Mouse (Mus musculus) right cerebral cortex, adult 18-20 months (tissue): ENCODE measurements around the gene Fam126a.

Source experiments
- DNase-seq: peaks from one replicate; pipeline ENCODE4 v3.0.0; 2022; ENCODE audit warnings: mixed read lengths

Gene Fam126a

DNA sequence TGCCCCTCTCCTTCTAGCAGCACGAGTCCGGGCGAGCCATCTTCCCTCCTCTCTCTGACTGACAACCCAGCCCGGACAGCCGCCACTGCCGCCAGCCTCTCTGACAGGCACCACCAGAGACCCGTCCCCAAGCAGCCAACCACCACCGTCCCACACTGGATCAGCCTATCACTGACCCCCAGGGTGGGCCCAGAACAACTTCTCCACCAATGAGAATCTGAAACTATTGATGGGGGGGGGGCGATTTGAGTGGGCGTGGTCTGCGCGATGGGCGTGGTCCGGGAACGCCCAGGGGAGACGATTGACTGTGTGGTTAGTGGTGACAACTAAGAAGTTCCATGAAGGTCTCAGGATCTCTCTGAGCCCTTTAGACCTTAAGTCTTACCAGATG is at the start of gene Fam126a:
Fam126a (minus strand) TSS at position 112 of the 391 bp plus-strand sequence.
- DNase-seq: peak; percentile 94

DNA sequence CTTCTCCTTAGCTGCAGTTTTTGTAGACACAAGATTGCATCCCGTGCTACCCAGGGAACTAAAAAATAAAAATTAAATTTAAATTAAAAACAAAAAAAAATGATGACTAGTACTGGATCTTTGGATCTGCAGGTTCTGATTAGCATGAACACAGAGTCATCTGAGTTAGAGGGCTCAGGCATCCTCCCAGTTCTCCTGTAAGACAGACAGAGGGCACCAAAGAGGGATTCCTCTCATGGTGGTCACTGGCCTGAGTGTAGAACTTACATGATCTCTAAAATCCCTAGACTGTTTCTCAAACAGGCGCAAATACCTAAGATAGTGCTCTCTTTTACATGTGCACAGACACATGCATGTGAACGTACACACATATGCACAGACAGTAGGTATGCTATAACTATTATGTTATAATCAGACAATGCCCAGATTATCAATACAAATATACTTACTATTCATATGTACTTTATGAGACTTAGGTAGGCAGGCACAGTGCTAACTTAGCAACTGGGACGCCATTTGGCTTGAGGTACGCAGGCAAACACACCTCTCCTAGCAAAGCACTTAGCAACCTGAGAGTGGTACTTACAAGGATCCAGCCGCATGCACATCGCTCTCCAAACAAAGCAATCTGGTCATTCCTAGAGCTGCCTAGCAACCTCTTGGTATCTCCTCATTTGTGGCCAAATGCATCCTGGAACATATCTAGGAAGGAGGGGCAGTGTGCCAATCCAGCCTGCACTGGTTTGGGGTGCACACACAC is 48.1 kb upstream of the Fam126a start:
- DNase-seq: no peak

DNA sequence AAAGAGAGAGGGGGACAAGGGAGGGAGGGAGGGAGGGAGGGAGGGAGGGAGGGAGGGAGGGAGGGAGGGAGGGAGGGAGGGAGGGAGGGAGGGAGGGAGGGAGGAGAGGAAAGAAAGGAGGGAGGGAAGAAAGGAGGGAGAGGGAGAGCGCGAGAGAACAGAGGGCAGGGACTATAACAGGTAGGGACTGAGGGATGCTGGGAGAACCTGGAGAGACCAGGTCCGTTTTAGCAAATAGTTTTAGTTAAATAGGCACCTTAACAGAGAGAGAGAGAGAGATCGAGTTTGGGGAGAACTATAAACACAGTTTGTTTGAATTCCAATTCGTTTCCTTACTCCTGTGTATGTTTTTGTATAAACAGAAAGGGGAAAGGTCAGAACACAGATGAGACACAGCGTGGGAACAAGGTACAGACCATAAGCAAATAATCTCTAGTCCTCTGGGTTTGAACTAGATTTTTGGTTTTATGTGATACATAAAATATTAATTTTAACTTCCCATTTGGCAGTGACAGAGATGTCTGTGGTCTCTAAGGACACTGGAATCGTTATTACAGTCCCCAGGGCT is 47.3 kb upstream of the Fam126a start:
- no peak for DNase-seq

DNA sequence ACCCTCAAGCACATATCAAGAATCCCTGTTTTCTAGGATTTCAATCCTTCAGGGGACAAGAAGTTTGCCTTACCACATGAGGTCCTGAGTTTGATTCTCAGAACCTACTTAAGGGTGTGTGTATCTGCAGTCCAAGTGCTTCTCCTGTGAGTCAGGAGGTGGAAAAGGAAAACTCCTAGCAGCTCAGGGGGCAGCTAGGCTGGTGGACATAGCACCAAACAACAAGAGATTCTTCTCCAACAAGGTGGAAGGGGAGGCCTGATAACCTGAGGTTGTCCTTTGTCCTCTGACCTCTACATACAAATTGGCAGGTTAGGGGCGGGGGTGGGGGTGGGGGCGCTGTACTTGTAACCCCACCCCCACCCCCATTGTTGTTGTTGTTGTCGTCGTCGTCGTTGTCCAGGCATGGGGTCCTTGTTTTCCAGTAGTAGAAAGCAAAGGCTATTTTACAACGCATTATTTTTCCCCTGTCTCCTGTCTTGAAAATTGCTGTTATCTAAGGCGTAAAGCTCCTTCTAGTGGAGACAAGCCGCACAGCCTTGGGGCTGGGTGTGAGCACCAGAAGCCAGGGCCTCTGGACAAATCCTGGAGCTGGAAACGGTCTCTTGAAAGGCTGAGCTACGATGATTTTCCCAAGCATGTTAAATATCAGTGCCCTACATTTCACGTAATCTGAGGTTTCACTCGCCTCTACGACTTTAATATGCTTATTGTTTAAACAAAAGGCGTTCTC is 46.7 kb upstream of the Fam126a start:
- DNase-seq: peak; percentile 77

DNA sequence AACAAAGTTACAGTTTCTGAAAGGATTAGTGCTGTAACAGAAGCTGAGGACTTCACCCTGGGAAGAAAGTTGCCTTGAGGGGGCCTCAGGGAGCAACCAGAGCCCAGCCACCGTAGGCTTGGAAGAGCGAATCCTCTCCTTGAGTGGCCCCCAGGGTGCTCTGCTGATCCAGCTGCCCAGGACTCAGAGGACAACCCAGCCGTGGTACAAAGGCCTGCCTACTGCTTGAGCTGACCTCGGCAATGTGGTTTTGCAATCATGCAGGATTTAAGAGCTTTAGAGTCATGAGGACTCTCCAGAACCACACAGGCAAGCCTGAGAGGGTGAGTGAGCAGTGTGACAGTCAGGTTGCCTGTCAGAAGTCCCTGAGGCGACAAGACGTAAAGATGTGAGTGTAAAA is 41.5 kb upstream of the Fam126a start:
- no peak for DNase-seq

DNA sequence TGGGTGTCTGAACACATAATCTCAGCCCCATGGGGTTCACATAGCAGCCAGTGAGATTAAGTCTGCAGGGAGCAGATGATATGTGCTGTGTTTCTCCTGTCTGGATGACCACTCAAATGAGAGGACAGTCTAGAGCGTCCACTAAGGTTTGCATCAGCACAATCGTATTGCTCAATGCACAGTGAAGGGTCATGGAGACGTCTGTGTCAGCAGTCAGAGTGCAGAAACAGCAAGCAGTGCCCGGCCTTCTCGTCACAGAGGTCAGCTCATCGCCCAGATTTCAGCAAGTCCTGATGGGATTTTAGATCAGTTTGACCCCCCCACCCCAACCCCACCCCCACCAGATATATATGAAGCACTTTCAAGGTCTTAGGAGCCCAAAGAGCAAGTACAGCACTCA is 38.5 kb upstream of the Fam126a start:
- DNase-seq: no peak

DNA sequence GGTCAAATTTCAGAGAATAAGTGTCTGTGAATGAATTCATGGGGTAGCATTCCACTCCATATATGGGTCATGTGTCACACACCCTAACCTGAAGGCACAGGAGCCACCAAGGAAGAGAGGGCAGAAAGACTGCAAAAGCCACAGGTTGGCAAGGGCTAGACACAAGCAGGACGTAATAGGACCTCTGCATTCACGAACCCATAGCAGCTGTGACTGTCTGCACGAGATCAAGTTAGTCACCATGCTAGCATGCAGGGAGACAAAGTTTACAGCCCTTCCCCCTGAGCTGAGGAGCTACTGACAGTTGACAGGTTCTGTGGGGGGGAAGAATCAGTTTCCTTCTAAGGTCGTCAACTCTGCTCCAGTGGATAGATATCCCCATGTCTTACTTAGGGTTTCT is 33.1 kb upstream of the Fam126a start:
- no peak for DNase-seq

DNA sequence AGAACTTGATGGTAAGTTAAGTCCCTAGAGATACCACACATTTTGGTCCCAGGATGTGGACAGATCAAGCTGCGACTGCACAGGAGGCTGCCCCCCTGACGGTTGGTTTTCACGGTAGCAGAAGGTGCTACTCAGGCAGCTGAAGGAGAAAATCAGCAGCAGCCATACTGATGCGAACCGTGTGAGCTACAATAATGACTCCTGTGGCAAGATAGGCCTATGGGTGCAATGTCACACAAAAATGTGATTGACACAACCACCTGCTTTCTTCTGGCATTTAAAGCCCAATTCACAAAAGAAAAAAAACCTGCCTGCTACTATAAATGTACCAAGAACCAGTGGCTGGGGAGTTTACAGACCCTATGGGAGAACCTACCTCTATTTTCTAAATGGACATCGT is 32.5 kb upstream of the Fam126a start:
- no peak for DNase-seq

DNA sequence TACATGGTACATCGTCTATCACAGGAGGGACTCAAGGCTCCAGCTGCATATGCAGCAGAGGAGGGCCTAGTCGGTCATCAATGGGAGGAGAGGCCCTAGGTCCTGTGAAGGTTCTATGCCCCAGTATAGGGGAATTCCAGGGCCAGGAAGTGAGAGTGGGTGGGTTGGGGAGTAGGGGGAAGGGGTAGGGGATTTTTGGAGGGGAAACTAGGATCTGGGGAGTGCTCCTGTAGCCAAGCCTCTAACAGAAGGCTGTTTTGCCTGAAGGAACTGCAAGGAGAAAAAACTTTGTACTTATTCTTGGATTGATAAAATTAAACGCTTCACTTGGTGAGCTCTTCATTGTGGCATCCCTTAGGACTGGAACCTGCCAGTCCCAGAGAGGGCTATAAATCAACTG is 30.5 kb upstream of the Fam126a start:
- DNase-seq: no peak

DNA sequence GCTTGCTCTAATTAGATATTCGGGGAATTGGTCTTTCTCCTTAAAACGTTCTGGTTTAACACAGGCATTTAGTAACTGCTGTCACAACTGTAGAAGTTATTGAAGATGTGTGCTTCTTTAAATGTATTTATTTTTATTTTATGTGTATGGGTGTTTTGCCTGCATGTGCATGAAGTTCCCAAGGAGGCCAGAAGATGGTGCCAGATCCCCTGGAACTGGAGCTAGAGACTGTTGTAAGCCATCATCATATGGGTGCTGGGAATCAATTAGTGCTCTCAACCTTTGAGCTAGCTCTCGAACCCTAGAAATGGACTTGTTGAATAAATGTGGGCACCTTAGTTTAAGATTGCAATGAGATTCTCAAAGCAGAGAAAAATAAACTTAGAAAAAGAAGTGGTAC is 27.1 kb upstream of the Fam126a start:
- DNase-seq: no peak

DNA sequence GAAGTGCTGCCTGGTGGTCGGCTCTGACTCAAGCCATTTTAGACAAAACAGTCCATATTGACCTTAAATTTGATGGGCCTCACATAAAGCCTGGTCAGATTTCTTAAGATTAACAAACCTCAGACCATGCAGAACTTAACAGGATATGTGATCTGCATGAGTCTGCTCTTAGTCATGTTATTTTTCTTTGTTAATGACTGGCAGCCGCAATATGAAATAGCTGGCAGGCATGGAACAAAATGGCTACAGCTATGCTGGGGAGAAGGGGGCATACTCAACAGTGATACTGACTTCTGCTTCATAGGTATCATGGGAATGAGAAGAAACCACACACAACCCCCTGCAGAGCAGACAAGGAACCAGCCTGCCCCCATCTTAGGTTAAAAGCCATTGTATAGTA is 26.4 kb upstream of the Fam126a start:
- DNase-seq: no peak

DNA sequence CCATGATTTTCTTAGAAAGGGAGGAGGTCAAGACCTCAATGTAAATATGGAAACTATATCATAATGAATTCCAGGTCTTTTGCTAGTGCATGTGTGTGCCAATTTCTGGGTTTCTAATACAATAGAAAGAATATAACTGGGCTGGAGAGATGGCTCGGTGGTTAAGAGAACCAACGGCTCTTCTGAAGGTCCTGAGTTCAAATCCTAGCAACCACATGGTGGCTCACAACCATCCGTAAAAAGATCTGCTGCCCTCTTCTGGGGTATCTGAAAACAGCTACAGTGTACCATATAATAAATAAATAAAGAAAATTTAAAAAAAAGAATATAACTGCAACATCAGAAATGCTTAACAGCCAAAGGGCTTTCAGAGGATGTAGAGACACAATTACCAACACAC is 23.9 kb upstream of the Fam126a start:
- no peak for DNase-seq

DNA sequence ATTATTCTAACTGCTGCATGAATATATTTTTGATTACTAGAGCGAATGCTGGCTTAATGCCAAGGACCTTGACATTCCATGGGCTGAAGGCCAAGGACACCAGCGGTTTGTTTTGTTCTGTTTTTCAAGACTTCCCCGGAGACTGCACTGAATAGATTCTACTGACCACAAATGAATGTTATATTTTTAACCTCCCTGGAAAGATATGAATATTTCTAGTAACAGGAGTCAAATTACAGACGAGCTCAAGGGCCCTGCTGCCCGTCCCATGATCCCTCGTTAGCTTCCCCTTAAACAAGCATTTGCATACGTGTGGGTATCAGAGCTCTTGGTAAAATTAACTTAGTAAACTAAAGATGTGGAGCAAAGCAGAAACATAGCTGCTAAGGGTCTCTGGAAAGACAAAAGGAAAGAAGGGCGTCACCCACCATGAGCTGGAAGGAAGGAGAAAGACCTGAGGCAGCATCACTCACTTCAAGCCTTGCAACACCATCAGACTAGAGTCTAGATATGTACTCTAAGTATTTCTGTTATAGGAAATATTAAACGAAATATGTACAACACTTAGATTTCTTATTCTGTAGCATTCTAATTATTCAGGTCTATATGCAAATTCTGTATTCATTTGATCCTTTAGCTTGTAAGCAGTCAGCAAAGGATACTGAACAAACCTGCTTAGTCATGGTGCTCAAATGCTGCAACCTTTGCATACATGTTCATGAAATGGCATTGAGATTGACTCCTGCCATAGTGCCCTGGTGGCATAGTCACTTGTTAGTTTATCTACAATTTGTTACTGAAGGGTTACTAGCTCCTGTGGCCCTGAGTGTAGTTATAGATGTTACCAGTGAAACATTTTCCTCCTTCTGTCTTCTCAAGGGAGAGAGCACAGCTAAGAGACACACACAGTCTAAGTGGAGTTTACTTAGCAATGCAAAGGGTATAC is 23.0 kb upstream of the Fam126a start:
- no peak for DNase-seq

DNA sequence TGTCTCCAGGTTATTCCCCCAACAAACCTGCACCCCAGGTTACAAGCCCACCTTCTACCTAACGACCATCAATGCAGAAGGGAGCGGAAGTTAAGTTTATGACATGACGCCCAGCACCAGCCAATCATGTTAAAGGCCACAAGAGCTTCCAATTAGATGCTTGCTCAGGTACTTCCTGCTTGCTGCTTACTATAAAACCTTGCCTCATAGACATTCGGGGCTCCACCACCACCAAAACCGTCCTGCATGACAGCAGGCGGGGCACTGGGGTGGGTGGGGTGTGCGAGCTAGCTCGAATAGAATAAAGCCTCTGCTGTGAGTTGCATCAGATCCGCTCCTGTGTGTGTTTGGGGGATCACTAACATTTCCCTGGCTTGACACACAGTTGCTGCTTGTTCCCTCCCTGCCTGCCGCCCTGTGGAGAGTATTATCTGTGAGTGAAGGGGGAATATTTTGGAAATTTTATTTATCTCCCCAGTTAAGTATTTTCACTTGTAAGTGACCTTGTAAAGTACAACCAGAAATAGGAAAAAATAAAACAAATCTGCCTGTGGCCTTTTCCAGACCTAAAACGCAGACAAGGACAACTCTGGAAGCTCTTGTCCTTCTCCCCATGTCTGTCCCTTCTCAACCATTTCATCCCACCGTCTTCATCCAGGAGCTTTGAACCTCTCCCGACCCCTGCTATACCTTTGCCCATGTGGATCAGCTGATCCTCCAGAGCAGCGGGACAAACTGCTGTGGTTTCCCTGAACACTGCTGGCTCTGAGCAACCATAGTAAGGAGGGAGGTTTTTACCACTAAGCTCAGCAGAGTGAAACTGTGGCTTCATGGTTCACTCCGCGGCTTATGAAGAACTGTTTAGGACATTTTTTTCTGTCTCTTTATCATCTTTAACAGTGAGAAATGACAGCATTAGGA is 21.5 kb upstream of the Fam126a start:
- DNase-seq: no peak

DNA sequence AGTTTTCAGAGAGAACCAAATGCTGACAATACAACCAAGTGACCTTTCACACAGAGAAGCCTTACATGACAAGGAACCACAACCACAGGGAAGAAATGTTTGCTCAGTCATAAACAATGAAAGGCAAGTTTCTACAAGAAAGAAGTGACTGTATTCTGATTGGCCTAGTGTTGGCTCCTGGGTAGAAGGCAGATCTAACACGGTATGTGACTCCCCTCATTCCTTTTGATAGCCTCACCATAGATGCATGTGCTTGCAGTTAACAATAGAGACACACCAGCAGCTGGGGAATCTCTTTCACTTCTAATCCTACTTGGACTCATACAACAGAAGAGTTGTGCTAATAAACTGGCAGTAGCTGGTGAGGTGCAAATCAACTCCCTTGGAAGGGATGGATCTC is 17.3 kb upstream of the Fam126a start:
- DNase-seq: no peak

DNA sequence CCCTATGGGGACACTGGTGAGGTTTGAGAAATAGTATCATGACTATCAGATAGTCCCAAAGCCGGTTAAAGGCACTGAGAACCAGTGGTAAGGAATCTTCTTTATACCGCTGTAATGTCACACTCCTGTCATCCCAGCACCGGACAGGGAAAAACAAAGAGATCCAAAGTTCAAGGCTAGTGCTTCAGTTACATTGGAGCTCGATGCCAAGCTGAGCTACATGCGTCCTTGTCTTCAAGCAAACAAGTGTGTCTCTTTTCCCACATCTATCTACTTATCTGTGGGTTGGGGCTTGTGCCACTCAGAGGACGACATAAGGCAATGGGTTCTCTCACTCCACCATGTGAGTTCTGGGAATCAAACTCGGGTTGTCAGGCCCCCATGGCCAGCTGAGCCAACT is 16.5 kb upstream of the Fam126a start:
- no peak for DNase-seq

DNA sequence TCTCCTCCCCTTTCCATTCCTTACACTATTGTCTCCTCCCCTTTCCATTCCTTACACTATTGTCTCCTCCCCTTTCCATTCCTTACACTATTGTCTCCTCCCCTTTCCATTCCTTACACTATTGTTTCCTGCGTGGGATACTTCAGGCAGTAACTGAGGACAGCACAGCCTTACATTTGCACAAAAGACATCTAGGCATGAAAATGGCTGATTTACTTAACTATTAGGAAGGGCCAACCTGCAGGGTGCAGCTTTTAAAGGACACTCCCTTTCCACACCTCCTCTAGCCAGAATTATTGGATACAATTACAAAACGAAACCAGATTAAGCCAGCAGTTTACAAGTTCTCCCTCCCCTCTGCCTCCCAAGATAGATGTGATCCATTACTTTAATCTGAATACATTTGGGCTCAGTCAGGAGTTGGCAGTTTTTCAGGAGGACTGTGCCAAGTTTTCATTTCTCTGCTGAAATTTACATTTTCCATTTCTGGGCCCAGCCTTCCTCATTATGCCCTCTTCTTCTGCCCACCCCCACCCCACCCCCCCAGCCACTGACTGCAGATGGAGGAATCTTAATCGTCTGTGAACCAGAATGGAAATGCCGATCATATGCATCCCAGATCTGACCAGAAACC is 15.6 kb upstream of the Fam126a start:
- peak; percentile 76 for DNase-seq

DNA sequence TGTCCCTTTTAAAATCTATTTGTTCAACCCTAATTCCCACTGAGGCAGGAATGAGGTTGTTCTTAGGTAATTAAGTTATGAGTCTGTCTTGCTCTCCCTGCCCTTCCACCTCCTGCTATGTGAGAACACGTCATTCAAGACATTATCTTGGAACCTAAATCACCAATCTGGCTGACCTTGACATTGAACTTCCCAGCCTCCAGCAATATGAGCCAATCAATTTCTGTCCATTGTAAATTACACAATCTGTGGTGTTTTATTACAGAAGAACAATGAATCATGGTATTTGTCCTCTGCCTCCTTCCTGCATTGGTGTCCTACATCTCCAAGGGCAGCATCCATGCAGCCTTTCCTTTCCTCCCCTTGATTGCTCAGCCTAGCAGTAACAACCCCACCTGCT is 13.9 kb upstream of the Fam126a start:
- DNase-seq: no peak

DNA sequence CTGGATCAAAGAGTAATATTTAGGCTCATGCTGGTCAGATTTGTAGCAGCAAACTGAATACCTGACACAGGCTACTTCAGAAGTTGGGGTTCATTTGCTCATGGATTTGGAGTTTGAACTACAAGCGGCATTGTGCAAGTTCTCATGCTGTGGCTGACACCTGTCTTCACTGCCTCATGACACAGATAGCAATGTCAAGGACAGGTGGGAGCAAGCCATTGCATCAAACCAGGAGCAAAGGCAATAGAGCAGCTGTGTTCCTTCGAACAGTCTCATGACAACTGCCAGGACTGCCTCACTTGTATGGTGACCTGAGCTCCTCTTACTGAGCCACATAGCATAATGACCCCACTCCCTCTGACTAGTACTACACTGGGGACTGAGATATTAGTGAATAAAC is 12.9 kb upstream of the Fam126a start:
- no peak for DNase-seq

DNA sequence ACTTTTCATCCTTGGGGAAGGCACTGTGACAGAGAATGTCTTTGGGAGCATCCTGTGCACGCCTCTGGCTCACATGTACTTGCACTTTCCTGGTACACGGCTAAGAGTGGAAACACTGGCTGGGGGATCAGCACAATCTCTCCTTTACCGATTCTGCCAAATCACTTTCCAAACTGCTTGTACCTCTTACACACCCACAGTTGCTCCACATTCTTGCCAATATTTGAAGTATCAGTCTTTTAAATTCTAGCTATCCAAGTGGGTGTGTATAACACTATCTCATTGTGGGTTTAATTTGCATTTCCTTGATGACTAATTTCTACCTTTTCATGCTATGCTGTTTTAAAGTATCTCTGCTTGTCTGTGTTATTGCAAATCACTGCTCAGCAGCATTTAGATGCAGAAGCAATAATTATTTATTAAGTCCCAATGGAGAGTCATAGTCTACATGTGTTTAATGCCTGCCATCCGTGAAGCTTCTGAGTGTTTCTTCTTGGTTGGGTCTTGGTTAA is 10.9 kb upstream of the Fam126a start:
- peak; percentile 20 for DNase-seq

DNA sequence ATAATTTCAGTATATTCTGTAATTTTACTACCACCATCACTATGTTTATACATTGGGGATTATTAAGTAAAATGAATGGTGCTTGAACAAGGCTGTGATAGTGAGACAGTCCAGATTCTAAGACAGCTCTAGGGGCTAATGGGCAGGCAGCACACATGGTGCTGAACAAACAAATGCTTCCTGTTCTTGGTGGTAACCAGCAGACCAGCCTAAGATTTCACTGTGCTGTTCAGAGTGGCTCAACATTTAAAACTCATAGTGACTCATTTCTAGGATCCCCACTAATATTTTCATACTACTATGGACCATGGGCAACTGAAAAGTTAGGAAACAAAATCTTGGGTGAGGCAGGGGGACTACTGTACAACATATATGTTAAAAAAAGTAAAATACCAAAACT is 10.1 kb upstream of the Fam126a start:
- DNase-seq: no peak
